Comparison of ENCODE assay signal across 8 mouse cellular contexts in genomic region chr5:114657426-114657825, GRCm38 (mm10). TPM values are rescaled to one million over a fixed set of nuclear protein-coding genes. Genes with fewer than 3 reads are reported as not detected.
DNase-seq lines count a peak whose midpoint lies in the region; ATAC-seq lines count a peak whose summit lies in the region.

No protein-coding gene starts in this region.

- H3K4me3 ChIP-seq in embryonic facial prominence, embryonic 11.5 days (ENCODE audit: low read depth, low read length): peak overlapping the region; percentile 45
- peak overlapping the region; percentile 51; the same call in 1 of the 2 replicates for H3K4me3 ChIP-seq in intestine, embryonic 15.5 days (replicated peaks)
- H3K4me3 ChIP-seq in liver, embryonic 12.5 days: peak overlapping the region; percentile 47

- peaks cover 3% of the 10 kb centered on the region; the same call in 1 of the 2 replicates for H3K4me1 ChIP-seq in embryonic facial prominence, embryonic 11.5 days (ENCODE audit: control insufficient read depth, insufficient read depth, low read length)
- peaks cover 12% of the 10 kb centered on the region for H3K4me1 ChIP-seq in intestine, embryonic 15.5 days (replicated peaks)
- peaks cover 6% of the 10 kb centered on the region; the same call in 1 of the 2 replicates for H3K4me1 ChIP-seq in liver, embryonic 12.5 days

- peak; percentile 91 for DNase-seq in heart, adult 11 months
- no peak for DNase-seq in heart, postnatal 10 days
- no peak for DNase-seq in embryonic facial prominence, embryonic 11.5 days (ENCODE audit: low spot score)
- no peak for DNase-seq in layer of hippocampus, adult 9-10 months (ENCODE audit: low spot score)
- no peak for DNase-seq in layer of hippocampus, postnatal 36 days

- 35% methylated on average over 10 of the region's 10 CpGs for WGBS in embryonic facial prominence, embryonic 11.5 days
- WGBS in intestine, embryonic 15.5 days: 42% methylated on average over 10 of the region's 10 CpGs
- 29% methylated on average over 10 of the region's 10 CpGs for WGBS in liver, embryonic 12.5 days (ENCODE audit: insufficient replicate concordance)

- ATAC-seq in embryonic facial prominence, embryonic 11.5 days (replicated peaks; ENCODE audit: insufficient number of reproducible peaks, low FRiP score, low TSS enrichment, low read depth): no peak
- no peak for ATAC-seq in intestine, embryonic 15.5 days
- no peak for ATAC-seq in liver, embryonic 12.5 days
- ATAC-seq in megakaryocyte-erythroid progenitor cell, adult 5-6 weeks (replicated peaks; ENCODE audit: low FRiP score, low TSS enrichment, poor library complexity, severe bottlenecking): no peak

- H3K36me3 ChIP-seq in embryonic facial prominence, embryonic 11.5 days (replicated peaks; ENCODE audit: control insufficient read depth, insufficient read depth, low read depth, low read length): no peaks in the 10 kb centered on the region
- H3K36me3 ChIP-seq in intestine, embryonic 15.5 days: no peaks in the 10 kb centered on the region
- no peaks in the 10 kb centered on the region for H3K36me3 ChIP-seq in liver, embryonic 12.5 days

- peak overlapping the region; percentile 92 for H3K4me2 ChIP-seq in embryonic facial prominence, embryonic 11.5 days (ENCODE audit: low read depth, low read length)
- peak overlapping the region; percentile 98 for H3K4me2 ChIP-seq in intestine, embryonic 15.5 days (replicated peaks)
- peak overlapping the region; percentile 69 for H3K4me2 ChIP-seq in liver, embryonic 12.5 days

- no peak overlapping the region for H3K27ac ChIP-seq in embryonic facial prominence, embryonic 11.5 days (replicated peaks; ENCODE audit: low read depth, low read length)
- no peak overlapping the region for H3K27ac ChIP-seq in intestine, embryonic 15.5 days
- no peak overlapping the region for H3K27ac ChIP-seq in liver, embryonic 12.5 days

- intact Hi-C loops in heart, postnatal 10 days (cut with DNase I): no loop called here

- H3K9ac ChIP-seq in embryonic facial prominence, embryonic 11.5 days (replicated peaks; ENCODE audit: low read length): no peak overlapping the region
- no peak overlapping the region for H3K9ac ChIP-seq in intestine, embryonic 15.5 days
- no peak overlapping the region for H3K9ac ChIP-seq in liver, embryonic 12.5 days

- H3K27me3 ChIP-seq in embryonic facial prominence, embryonic 11.5 days (ENCODE audit: control insufficient read depth, insufficient read depth, low read length): peaks cover 30% of the 10 kb centered on the region
- peaks cover 35% of the 10 kb centered on the region for H3K27me3 ChIP-seq in intestine, embryonic 15.5 days (replicated peaks)
- peaks cover 90% of the 10 kb centered on the region for H3K27me3 ChIP-seq in liver, embryonic 12.5 days (replicated peaks)

- no peaks in the 10 kb centered on the region for H3K9me3 ChIP-seq in embryonic facial prominence, embryonic 11.5 days (replicated peaks; ENCODE audit: control insufficient read depth, low read length)
- H3K9me3 ChIP-seq in intestine, embryonic 15.5 days: no peaks in the 10 kb centered on the region
- no peaks in the 10 kb centered on the region for H3K9me3 ChIP-seq in liver, embryonic 12.5 days (replicated peaks)

RNA-seq across cellular contexts. Expression of gene Trpv4, which starts 0.8 kb away (rescaled TPM):
- total RNA-seq in heart, postnatal 10 days (2021): 1 to 10 TPM; 2.9 to 6.0 TPM
- 0.85 and 1.1 TPM in 2 replicates for polyA plus RNA-seq in embryonic facial prominence, embryonic 11.5 days (2014; fragmentation: Nextera tagmentation; extraction: Ambion mirVana)
- 0.92 and 1.0 TPM in 2 replicates for polyA plus RNA-seq in intestine, embryonic 15.5 days (2015; fragmentation: Nextera tagmentation; extraction: Ambion mirVana)
- 0.19 and 0.29 TPM in 2 replicates for polyA plus RNA-seq in liver, embryonic 12.5 days (2016; fragmentation: Nextera tagmentation; extraction: Ambion mirVana)
- total RNA-seq in megakaryocyte-erythroid progenitor cell, adult 5-6 weeks (2014; fragmentation: Nextera tagmentation): 0.15 and 0.20 TPM in 2 replicates
- total RNA-seq in megakaryocyte-erythroid progenitor cell, adult 5-6 weeks (2017): 0.52 TPM in 1 of 2 replicates, not detected in the other
- 1 to 10 TPM; 1.2 to 2.0 TPM for total RNA-seq in layer of hippocampus, postnatal 36 days (2021)

RNA-seq across cellular contexts. Expression of gene Gltp, which starts 33.4 kb away (rescaled TPM):
- total RNA-seq in heart, postnatal 10 days (2021): 10 to 100 TPM; 20.6 to 21.5 TPM
- 57.3 and 59.3 TPM in 2 replicates for polyA plus RNA-seq in embryonic facial prominence, embryonic 11.5 days (2014; fragmentation: Nextera tagmentation; extraction: Ambion mirVana)
- polyA plus RNA-seq in intestine, embryonic 15.5 days (2015; fragmentation: Nextera tagmentation; extraction: Ambion mirVana): 99.7 and 103 TPM in 2 replicates
- polyA plus RNA-seq in liver, embryonic 12.5 days (2016; fragmentation: Nextera tagmentation; extraction: Ambion mirVana): 41.9 and 44.0 TPM in 2 replicates
- 56.0 and 67.5 TPM in 2 replicates for total RNA-seq in megakaryocyte-erythroid progenitor cell, adult 5-6 weeks (2014; fragmentation: Nextera tagmentation)
- total RNA-seq in megakaryocyte-erythroid progenitor cell, adult 5-6 weeks (2017): 29.3 and 35.2 TPM in 2 replicates
- 10 to 100 TPM; 27.9 to 33.4 TPM for total RNA-seq in layer of hippocampus, postnatal 36 days (2021)

RNA-seq across cellular contexts. Expression of gene Tchp, which starts 50.1 kb away (rescaled TPM):
- total RNA-seq in heart, postnatal 10 days (2021): 1 to 10 TPM; 5.1 to 5.7 TPM
- 11.1 and 12.0 TPM in 2 replicates for polyA plus RNA-seq in embryonic facial prominence, embryonic 11.5 days (2014; fragmentation: Nextera tagmentation; extraction: Ambion mirVana)
- 9.2 and 10.5 TPM in 2 replicates for polyA plus RNA-seq in intestine, embryonic 15.5 days (2015; fragmentation: Nextera tagmentation; extraction: Ambion mirVana)
- 6.2 and 7.5 TPM in 2 replicates for polyA plus RNA-seq in liver, embryonic 12.5 days (2016; fragmentation: Nextera tagmentation; extraction: Ambion mirVana)
- total RNA-seq in megakaryocyte-erythroid progenitor cell, adult 5-6 weeks (2014; fragmentation: Nextera tagmentation): 19.9 and 20.3 TPM in 2 replicates
- total RNA-seq in megakaryocyte-erythroid progenitor cell, adult 5-6 weeks (2017): 11.8 and 16.3 TPM in 2 replicates
- 10 to 100 TPM; 12.0 to 13.8 TPM for total RNA-seq in layer of hippocampus, postnatal 36 days (2021)
